Mouse (Mus musculus): ENCODE data around the gene Sema3c.

Sema3c gene

DNA sequence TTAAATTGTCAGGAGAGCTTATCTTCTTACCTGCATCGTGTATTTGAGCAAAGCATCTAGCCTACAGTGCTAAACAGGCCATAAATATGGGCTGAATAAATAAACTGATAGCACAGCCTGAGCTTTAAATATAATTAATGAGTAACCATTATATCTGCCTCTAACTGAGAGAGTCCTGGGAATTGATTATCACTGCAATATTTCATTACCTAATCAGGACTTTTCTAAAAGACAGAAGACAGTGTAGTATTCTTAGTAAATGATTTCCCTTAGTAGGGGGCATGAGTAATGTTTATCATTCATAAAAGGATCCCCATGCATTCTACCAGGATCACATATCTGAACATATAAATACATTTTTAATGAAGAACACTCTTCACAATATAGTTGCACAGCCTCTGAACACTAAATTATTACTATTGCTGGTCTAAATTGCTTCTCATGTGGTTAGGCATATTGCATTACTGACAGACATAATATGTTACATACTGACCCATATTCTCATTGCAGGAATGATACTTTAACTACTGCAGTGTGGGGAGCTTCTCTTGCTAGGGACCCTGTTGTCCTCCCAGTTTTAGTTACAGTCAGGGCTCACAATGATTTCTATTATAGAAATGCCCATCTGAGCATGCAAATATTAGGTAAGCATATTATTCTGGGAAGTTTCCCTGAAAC lies 74.9 kb downstream of the Sema3c start:
- DNase-seq (ENCODE audit: low spot score): no peak

DNA sequence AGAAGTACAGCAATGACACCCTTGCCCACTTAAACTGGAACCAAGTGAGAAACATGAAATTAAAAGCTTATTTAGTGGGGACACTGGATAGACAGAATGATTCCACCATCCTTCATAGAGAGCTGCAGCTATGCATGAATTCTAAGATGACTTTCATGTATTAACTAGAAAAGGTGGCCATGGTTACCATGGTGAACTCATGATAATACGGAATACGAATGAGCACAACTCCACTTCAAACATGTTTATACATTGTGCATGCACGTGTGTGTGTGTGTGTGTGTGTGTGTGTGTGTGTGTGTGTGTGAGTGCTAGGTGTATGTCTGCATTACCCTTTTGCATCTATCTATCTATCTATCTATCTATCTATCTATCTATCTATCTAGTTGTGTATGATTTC lies 87.1 kb downstream of the Sema3c start:
- no peak for DNase-seq (ENCODE audit: low spot score)

DNA sequence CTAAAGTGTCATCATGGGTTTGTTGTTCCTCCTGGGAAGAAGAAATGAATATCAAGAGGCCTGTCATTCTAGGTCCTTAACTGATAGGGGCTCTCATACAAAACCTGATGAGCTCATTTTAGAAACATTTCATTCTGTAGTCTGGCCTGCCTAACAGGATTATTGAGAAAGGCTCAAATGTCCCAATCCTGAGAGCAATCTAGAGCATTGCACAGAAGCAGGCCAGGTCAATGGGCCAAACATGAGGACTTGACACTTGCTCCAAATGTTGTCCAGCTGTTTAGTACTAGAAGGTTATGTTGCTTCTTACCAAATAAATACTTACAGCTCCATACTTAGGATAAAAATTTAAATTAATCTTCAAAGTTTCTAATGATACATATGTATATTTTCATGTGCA lies 97.3 kb downstream of the Sema3c start:
- no peak for DNase-seq (ENCODE audit: low spot score)

DNA sequence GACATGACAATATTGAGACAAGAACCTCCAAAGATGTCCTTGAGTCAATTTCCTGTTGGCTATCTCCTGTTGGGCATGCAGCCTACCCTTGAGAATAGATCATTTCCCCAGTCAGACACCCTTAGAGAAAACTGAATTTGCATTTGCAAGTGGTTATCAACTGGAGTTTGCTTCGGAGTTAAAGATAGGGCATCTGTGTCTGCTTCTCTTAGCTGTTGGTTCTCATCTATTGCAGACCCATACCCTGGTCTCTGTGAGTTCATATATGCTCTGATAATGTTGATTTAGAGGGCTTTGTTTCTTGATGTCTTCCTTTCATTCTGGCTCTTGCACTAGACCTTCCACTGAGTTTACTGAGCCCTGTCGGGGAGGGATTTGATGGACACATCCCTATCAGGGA lies 106.8 kb downstream of the Sema3c start:
- DNase-seq (ENCODE audit: low spot score): no peak

DNA sequence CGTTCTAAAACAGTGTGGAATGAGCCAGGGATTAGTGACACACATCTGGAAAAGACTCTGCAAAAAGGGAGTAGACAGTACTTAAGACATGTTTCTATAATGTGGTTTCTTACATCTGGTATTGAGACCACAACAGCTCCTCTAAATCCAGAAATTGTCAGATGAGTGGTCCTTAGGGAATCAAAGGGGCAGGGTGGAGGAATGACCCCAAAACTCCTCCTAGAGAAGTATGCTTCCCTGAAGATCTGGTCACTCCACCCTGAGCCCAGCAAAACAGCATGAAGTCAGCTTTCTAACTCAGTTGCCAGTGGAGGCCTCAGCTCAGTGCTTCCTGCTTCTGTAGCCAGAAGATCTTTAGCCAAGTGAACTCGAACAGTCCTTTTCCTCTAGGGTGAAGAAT lies 115.0 kb downstream of the Sema3c start:
- DNase-seq (ENCODE audit: low spot score): no peak

DNA sequence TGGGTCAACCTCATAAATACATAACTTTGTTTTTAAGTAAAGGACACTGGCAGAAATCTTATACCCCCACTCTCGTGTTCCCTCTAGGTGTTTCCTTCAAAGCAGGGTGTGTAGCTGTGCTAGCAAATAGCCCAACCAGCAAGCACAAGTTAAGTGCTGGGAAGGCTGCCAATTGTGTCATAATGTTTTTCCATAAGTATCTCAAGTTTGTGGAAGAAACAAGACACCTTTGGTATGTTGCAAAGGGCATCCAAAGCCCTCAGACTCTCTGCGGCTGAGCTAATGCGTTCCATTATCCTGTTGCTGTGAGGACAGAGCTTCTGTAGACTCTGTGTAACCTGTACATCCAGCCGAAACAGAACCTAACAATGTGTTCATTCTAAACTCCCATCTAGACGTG lies 115.5 kb downstream of the Sema3c start:
- no peak for DNase-seq (ENCODE audit: low spot score)

DNA sequence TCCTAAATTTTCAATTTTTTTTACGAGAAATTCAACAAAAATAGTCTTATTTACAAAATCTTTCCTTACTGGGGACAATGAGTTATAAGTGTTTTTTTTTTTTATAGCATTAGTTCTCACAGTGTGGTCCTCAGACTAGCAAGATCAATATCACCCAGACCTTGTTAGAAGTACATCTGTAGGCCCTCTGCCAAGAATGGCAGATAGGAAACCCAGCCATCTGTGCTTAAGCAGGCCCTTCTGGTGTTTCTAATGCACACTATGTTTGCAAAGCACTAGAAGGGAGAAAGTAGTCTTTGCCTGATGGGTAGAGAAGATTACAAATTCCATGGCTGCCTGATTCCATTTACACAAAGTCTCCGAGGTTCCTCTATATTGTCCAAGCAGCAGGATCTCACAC lies 121.3 kb downstream of the Sema3c start:
- no peak for DNase-seq (ENCODE audit: low spot score)

DNA sequence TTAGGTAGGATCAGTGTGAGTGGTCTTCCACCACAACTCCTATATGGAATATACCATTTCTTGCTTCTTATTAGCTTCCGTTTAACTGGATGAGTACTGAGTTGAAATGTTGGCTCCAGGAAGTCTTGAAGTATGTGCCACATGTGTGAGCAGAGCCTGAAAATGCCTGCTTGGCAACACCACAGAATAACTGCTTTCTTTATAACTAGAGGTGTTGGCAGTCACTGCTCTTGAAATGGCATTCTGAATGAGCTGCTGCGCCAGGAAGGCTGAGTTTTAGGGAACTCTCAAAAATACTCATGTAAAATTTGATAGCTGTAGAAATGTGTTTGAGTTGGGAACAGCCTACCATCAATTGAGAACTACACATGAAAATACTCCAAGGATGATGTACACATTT lies 124.8 kb downstream of the Sema3c start:
- no peak for DNase-seq (ENCODE audit: low spot score)

DNA sequence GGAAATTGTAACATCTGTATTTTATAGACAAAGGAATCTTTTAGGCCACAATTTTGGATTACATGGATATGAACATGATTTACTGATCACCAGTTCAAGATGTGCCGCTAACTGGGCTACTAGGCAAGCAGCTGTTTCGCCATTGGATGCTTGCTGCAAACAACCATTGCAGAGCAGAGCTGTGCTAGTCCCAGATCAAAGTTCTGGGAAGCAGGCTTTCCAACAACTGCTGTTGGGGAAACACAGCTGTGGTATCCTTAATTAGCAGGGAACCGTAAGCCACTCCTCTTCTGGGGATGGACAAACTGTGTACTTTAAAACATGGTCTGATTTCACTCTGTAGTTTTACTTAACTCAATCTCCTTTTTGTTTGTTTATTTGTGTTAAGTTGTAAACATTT lies 130.1 kb downstream of the Sema3c start:
- no peak for DNase-seq (ENCODE audit: low spot score)

DNA sequence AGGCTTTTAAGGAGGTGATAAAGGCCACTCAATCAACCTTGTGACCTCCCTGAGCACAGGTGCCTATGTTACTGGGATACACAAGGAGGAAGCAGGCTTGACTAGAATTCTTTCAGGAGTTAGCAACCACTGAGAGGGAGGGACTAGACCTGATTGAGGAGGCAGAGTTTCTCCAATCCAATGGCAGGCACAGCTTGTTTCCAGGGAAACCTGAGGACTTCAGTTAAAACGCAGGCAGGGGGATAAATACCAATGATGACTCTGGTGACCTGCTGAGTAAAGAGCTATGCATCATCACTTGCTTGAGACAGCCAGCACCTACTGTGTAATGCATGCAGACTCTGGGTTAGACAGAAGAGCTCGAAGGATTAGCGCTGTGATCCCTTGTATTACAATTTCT lies 133.0 kb downstream of the Sema3c start:
- DNase-seq (ENCODE audit: low spot score): no peak

DNA sequence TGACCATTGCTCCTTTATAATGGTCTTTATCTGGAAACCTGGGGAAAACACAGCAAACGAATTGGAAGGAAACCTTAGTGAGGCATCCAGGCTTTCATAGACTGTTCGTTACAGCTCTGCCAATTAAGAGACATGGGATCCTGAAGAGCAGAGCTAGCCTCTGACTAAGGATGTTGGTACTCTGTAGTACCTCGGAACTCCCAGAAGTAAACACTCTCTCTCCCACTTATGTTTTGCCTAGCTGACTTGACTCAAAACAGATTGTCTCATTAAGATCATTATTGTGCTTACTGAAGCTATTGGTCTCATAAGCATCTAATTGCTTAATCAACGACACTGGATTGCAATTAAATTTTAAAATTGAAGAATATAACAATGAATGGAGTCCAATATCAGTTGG lies 138.3 kb downstream of the Sema3c start:
- DNase-seq (ENCODE audit: low spot score): no peak

DNA sequence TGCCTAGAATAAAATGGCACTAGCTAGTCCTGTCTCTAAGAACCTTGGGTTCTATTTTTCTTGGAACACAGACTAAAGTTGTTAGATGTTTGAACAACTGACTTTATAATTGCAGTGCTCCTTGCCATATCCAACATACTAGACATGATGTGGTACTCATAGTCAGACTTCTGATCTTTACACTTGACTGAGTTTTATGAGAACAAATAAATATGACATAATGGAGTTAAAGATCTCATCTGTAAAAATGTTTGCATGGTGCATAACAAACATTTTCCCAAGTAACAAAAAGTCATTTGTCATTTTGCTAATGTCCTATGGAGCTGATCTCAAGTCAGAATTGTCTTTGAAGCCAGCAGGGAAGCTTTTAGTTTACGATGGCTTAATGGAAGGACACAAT lies 141.1 kb downstream of the Sema3c start:
- no peak for DNase-seq (ENCODE audit: low spot score)

DNA sequence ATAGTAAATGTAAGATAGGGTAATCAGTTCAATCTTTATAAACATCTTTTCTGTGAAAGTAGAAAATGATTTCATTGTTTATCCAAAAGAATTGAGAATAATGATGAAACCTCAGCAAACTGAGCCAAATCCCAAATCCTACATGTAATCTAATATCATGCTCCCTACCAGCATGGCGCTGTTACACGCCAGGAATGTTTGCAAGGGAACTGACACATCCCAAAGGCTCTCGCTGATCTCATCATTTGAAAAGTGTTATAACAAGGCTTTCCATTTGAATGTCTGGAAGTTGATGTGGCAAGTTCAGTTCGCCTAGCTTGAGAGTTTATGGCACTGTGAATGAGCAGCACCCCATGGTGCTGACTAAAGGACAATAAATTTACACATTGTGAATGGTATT lies 145.9 kb downstream of the Sema3c start:
- no peak for DNase-seq (ENCODE audit: low spot score)

DNA sequence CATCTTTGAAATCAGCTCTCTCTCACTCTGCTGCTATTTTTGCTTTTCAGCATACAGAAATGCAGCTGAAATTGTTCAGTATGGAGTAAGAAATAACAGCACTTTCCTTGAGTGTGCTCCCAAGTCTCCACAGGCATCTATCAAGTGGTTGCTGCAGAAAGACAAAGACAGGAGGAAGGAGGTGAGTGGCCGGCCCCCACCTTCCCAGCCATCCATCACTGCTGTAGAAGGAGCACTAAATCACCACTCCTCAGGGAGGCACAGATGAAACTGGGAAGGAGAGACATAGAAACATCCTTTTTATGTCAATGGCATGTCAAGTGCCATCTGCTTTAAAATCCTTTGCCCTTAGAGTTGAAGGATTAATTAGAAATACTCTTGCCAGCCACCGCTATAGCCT lies 149.9 kb downstream of the Sema3c start:
- DNase-seq (ENCODE audit: low spot score): no peak

DNA sequence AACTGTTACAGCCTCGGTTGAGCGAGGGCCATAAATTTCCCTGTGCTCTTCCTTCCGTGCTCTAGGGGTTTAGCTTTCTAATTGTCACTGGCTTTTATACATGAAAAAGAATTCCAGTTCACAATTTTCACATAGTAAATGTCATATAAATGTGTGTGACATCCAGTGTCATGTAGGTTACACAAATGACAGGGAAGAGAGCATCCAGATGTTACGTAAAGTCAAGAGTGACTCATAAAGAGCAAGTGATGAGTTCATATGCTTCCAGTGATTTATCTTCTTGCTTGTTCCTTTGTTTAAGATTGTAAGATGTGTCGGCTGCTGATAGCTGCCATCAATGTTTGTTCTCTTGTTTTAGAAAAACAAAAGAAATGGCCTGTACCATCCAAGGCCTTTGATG lies 154.0 kb downstream of the Sema3c start:
- DNase-seq (ENCODE audit: low spot score): no peak

DNA sequence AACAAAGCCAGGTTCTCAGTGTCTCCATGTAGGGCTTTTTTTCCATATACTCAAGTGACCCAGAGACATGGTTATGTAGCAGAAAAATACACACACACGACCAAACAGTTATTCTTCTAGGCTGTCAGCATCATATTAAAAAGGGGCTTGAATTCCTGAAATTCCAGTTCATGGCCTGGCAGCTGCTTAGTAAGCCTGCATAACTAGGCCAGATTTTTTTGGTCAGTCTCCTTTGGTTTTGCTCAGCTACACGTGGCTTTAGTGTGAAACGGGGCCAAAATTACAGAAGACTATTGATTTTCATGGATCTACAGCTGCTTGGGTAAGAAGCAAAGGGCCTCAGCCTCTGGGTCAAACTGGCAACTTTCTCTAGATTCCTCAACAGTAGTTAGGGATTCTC lies 165.7 kb downstream of the Sema3c start:
- no peak for DNase-seq (ENCODE audit: low spot score)

DNA sequence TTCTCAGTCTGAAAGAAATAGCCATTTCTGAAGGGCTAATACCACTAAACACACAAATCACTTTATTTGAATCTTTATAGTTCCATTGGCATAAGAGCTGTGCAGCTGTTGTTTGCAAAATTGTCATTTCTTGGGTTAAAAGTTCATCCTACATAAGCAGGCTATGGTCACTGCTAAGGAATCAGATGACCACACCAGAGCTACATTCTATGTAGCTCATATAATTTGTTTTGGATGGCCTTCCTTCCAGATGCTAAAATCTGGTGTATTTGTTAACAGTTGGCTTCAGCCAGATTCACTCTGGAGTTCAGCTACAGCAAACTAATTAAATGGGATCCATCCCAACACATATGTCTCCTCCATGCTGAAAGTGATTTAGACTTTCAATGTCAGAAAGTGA lies 172.4 kb downstream of the Sema3c start:
- DNase-seq (ENCODE audit: low spot score): no peak

DNA sequence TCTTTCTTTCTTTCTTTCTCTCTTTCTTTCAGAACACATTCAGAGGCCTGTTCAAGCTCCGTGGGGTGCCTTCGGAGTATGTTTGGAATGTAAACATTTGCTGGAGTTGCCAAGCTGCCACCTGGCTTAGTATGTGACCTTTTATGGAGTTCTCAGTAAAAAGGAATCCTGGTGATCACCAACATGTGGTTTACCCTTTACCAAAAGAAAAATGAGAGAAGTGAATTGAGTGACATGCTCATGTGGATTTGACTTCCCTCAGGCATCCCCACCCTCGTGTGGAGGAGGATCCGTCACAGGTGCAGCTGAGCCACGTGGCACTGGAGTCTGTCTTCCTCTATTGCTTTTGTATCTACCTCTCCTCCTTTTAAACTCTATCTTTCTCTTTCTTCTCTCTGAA lies 173.1 kb downstream of the Sema3c start:
- no peak for DNase-seq (ENCODE audit: low spot score)

DNA sequence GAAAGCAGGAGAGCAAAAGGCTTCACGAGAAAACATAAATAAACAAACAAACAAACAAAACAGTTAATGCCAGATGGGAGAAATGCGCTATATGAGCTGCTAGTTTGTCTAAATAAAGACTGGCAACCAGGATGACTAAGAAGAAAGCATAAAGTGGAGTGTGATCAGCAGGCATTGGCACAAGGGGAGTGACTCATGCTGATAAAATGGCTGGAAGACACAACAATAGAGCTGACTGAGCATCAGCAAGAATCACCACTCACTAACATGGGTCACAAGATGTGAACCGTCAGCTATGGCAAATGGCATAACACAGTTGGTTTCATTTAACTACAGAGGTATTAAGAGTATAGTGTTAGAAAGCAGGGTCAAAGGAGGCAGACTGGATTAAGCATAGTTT lies 174.2 kb downstream of the Sema3c start:
- no peak for DNase-seq (ENCODE audit: low spot score)

DNA sequence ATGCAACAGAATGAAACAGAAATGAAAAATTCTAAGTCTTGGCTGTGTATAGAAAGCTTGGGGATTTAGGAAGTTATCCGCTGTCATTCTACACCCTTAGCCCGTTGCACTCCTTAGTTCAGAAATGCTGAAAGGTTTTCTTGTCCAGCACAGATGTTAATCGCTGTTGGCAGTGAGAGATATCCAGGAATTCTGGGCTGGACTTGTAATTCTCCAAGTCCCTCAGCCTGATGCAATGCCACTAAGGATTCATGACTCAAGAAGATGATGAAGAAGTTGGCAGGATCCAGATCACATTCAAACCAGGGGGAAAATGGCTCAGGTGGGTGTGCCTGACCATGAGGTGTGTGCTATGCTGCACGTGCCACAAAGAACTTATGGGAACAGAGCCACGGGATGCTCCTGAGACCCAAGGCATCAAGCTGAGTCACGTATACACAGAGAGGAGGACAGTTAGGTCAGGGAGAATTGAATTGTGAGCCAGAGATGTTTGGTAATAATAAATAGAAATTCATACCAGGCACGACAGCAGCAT lies 179.5 kb downstream of the Sema3c start:
- DNase-seq (ENCODE audit: low spot score): no peak

DNA sequence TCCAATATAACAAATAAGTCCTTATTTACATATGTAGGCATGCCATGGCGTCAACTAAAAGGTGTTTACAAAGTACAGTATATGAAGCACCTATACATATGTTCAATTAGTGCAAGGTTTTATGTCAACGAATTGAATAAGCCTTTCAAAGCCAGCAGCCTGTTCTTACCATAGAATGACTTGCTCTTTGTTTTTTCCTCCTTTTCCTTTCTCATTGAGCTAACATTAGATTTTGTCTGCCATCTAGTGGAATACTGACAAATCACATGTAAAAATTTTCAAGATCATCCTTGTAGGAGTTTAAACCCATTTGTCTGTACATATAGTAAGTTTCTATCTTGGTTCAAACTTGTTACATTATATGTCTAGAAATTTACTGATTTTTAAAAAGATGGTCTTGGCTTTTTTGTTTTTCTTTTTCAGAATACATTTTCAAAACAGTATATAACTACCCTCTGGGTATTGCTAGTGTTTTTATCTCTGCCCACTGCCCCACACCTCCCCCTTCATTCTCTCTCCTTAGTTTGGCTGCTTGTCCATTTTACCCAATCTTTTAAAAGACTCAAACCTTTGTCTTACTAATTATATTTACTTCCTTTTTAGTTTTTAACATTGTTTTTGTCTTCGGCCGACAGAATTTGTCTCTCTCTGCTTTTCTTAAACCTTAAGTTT lies 192.1 kb downstream of the Sema3c start:
- DNase-seq (ENCODE audit: low spot score): peak; percentile 43

DNA sequence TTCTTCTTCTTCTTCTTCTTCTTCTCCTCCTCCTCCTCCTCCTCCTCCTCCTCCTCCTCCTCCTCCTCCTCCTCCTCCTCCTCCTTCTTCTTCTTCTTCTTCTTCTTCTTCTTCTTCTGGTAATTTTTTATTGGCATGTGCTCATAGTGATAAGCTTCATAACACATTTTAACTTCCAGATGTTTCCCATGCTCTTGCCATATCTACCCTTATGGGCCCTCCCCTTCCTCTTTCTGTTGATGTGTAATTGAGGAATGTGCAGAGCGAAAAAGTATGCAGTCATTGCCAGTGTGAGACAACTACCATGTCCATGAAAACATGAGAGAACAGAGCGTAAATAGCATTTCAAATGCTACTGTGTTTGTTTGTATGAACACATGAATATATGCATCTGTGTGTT lies 196.2 kb downstream of the Sema3c start:
- no peak for DNase-seq (ENCODE audit: low spot score)

DNA sequence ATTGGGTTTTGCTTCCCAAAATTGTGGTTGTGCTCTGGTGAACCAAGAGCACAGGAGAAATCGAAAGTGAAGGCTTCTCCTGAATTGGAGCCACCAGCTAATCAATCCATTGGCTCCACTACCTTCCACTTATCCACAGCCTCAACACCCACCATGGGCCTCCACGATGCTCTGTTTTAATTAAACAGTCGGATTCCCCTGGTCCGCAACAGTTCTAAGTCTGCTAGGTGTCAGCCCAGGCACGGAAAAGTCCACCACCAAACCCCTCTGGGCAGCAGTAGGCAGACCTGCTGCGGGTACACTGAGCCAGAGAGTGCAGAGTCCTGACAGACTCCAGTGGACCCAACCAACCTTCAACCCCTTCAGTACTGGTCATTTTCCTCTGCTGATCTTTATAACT lies 202.5 kb downstream of the Sema3c start:
- no peak for DNase-seq (ENCODE audit: low spot score)

Data from layer of hippocampus, adult 9-10 months (tissue).